Mouse (Mus musculus): ENCODE results near the gene Shank2.

- TF ChIP-seq CTCF (IDR thresholded peaks at IDR 0.05) (peak; percentile 54), EP300 (IDR thresholded peaks at IDR 0.05) (no peak)
These were observed 425.7 kb downstream of the Shank2 start for GRCm38 (mm10) chr7:144427460-144427859.

Data from lung, postnatal 0 days (tissue).